Mouse (Mus musculus) frontal cortex, postnatal 10 days (tissue): ENCODE results near the gene Crcp.

Source experiments
- DNase-seq, 2 experiments: peaks; one replicate each; pipeline ENCODE4 v3.0.0; 2022; ENCODE audit warnings: low spot score in 2 of 2, mixed read lengths in 1 of 2

Crcp gene

DNA sequence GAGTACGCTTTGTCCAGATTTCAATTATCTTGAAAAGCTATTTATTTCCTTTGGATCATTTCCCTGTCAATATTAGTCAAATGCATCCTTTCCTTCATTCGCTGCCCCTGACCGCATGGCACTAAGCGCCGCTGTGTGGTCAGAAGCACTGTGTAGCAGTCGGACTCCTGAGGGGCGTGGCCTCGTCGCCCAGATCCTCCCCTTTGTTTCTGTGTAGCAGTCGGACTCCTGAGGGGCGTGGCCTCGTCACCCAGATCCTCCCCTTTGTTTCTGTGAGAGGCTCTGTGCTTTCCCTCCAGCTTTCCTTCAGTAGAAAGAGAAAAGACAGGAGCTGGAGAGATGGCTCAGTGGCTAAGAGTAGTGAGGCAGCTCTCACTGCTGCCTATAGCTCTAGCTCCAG, 67.7 kb downstream of the Crcp start:
- no peak for DNase-seq

DNA sequence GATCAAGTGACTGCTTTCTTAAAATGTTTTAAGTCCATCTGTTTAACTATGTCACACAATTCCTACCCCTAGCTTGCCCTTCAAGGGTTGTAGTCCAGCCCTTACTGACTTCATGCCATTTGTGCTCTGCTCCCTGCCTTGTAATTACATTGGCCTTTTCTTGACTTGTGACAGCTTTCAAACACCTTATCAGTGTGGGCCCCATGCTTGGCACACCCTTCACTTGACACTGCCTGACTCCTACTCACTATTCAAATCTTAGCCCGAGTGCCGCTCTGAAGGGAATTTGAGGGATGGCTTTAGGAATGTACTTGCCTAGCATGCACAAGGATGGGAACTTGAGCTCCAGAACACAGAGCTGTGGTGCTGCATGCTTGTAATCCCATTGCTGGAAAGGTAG, 68.7 kb downstream of the Crcp start:
- no peak for DNase-seq

DNA sequence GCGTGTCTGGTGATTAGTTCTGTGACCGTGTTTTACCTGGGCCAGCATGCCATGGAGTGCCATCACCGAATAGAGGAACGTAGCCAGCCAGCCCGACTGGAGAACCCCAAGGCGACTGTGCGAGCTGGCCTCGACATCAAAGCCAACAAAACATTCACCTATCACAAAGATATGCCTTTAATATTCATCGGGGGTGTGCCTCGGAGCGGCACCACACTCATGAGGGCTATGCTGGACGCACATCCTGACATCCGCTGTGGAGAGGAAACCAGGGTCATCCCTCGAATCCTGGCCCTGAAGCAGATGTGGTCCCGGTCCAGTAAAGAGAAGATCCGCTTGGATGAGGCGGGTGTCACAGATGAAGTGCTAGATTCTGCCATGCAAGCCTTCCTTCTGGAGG, 72.6 kb downstream of the Crcp start:
- DNase-seq: no peak

DNA sequence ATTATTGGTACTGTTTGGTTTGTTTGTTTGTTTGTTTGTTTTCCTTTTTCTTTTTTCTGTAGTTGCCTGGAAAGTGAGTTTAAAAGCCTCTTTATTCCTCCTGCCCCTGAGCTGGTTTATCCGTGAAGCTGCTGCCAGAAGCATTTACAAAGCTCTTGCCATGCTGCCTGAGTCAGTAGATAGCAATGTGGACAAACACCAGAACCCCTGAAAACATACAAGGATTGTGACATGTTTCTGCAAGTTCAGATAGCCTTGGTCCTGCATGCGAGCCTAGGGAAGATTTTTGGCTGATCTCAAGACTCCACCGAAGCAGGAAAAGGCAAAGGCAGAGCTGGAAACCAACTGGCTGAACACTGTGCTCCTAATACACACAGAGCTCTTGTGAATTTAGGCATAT, 80.3 kb downstream of the Crcp start:
- no peak for DNase-seq
